Mouse (Mus musculus) T-helper 2 cell (primary cell): ENCODE measurements around the gene Aldh16a1.
"Not testable (repeated sequence)": the region's sequence is repeated elsewhere in the genome, so short reads cannot be mapped to it uniquely, and the experiment has no call there.

ENCODE experiments used
- in situ Hi-C: fragments of 300-600 bp; cut with MboI, MseI; formaldehyde crosslinking; loops from one replicate; pipeline ENCODE4 v1.15.1; 2025; ENCODE audit warnings: high pct_unique_total_duplicates

Aldh16a1 gene

GRCm38 (mm10) chr7:45179469-45179868, 25.1 kb upstream of the Aldh16a1 start, which contains the start of gene Gfy:
Gene Gfy, minus strand, starts transcription at chr7:45179569.
- in situ Hi-C loops = no loop called here

DNA sequence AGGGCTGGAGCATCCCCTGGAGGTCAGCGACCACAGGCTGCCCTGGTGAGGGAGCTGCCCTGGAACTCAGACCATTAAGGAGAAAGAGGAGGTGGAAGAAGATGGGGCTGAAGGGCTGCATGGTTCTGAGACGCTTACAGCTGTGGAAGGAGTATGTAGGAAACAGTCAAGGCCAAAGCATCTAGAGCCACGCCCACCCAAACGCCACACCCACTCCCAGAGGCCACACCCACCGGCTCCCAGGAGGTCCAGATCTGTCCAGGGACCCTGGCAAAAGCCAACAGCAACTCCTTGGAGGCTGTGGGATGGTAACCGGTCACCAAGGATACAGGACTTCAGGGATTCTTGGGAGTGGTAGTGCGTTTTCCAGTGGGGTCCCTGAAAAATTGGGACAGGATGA, 24.2 kb upstream of the Aldh16a1 start:
- in situ Hi-C loops = no loop called here

DNA sequence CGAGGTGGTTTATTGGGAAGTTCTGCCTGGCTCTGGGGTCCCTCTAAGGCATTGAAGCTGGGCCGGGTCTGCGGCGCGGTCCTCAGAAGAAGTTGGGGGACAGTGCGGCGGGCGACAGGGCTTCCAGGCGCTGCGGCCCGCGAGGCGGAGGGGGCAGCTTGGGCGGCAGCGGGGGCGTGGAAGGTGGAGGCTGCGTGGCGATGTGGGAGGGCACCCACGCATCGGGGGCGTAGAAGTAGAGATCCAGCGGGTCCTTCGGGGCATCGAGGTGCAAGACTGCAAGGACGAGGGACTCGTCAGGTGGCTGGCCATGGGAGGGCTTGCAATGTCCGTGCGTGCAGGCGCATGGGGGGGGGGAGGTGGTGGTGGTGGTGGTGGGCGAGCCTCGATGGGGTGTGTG, 22.0 kb upstream of the Aldh16a1 start:
- in situ Hi-C loops = no loop called here

DNA sequence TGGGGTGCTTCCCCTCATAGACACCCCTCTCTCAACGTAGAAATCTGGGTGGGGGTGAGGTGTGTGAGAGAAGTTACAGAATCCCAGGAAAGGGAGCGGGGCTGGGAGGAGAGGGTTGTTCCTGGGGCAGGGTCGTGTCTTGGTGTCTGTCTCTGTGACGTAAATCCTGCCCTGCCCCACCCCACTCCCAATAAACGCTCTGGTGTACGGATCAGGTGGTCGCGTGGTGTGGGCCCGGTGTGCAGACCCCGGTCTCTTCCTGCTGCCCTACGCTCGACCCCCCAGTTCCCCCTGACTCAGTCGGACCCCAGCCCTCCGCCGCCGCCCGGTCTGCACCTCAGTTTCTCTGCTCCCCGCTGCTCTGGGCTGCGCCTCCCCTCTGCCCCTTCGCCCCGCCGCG, 21.5 kb upstream of the Aldh16a1 start:
- in situ Hi-C loops = no loop called here

GRCm38 (mm10) chr7:45175398-45175797, 21.0 kb upstream of the Aldh16a1 start:
- in situ Hi-C loops = no loop called here

DNA sequence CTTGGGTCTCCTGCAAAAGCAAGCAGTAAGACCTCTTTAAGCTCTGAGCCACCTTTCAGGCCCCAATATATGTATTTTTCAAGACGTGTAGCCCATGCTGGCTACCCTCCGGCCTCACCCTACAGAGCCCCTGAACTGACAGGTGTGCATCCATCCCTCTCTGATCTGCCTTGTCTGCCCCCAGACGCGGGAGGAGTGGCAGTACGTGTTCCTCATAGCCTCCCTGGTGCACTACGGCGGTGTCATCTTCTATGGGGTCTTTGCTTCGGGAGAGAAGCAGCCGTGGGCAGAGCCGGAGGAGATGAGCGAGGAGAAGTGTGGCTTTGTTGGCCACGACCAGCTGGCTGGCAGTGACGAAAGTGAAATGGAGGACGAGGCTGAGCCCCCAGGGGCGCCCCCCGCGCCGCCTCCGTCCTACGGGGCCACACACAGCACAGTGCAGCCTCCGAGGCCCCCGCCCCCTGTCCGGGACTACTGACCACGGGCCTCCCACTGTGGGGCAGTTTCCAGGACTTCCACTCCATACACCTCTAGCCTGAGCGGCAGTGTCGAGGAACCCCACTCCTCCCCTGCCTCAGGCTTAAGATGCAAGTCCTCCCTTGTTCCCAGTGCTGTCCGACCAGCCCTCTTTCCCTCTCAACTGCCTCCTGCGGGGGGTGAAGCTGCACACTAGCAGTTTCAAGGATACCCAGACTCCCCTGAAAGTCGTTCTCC, 20.3 kb upstream of the Aldh16a1 start:
- in situ Hi-C loops = no loop called here

GRCm38 (mm10) chr7:45173772-45174171, 19.4 kb upstream of the Aldh16a1 start:
- in situ Hi-C loops = not testable (repeated sequence)

DNA sequence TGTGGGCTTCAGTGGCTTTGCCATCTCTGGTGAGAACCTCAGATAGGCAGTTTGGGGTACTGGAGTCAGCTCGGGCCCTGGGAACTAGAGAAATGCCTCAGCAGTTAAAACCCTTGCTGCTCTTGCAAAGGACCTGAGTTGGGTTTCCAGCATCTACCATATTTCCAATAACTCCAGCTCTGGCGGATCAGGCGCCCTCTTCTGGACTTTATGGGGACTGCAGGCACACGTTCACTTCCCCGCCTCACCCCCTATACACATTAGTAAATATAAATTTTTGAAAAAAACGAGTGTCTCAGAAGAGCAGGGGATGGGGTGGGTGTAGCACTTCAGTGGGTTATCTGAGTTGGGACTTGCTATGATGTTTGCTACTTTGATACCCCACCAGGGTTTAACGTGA, 18.6 kb upstream of the Aldh16a1 start:
- in situ Hi-C loops = no loop called here

GRCm38 (mm10) chr7:45169495-45169894, 15.1 kb upstream of the Aldh16a1 start:
- in situ Hi-C loops = no loop called here

DNA sequence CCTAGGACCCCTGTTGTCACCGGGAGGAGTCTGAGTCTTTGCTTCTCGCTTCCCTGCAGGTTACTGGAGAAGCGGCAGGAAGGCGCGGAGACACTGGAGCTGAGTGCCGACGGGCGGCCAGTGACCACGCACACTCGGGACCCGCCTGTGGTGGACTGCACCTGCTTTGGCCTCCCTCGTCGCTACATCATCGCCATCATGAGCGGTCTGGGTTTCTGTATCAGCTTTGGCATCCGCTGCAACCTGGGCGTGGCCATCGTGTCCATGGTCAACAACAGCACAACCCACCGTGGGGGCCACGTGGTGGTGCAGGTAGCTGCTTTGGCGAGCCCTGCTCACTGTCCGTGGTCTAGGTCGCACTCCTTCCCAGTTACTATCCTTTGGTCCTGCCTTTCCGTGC, 14.3 kb upstream of the Aldh16a1 start:
- in situ Hi-C loops = no loop called here

DNA sequence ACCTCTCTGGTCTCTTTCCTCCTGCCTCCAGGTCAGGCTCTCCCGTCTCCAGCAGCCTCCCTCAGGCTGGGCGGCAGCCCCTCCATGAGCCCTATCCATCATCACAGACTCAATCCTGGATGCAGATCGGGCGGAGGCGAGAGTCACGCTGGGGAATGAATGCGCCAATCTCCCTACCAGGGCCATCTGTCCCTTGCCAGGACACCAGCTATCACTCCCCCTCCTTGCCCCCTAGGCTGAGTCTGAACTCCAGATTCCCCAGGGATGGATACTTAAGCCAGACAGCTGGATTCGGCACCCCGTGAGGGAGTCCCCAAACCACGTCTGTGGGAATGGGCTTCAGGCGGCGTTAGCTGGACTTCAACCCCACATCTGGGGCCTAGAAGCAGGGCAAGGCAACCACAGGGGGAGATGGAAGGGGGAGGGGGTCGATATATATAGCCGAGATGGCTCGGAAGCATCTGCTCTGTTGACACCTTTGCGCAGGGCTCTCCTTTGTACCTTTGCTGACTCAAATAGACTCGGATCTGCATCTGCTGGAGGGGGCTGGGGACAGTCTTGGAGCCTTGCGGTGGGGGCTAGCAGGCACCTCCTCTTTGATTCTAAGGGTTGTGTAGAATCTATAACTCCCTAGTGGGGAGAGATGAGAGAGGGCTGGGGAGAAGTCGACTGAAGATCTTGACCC, 13.5 kb upstream of the Aldh16a1 start:
- in situ Hi-C loops = no loop called here

DNA sequence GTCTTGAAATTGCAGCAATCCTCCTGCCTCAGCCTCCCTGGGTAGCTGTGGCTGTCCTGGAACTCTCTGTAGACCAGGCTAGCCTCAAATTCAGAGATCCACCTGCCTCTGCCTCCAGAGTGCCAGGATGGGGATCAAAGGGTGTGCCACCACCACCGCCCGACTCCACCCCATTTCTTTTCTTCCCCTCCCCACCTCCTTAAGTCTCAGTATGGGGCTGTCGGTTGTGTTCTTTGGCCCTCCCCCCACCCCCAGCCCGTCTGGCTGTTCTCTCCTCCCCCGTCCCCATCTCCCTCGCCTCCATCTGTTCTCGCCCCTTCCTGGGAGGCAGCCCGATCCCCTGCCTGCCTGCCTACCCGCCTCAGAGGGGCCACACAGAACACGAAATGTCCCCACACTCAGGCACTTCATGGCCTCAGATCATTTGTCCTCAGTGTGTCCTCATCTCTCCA, 12.6 kb upstream of the Aldh16a1 start:
- in situ Hi-C loops = no loop called here

DNA sequence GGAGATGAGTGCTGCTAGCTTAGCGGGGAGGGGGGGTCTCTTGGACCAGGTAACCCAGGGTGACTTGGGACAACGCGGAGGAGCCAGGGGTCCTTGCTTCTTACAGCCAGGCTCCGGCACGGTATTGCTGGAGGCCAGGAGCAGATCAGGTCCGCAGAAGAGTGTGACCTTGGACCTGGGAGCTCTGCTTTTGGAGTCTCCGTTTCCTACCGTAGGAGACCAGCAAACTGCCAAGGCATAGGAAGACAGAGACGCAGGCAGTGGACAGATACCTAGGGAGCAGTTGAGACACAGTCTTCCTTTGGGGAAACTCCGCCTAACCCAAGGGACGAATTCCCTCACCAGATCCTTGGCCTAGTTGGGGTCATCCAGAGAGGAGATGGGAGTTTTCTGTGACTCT, 11.3 kb upstream of the Aldh16a1 start:
- in situ Hi-C loops = no loop called here

- in situ Hi-C loops = no loop called here
These were observed 10.4 kb upstream of the Aldh16a1 start for GRCm38 (mm10) chr7:45164833-45165232.

DNA sequence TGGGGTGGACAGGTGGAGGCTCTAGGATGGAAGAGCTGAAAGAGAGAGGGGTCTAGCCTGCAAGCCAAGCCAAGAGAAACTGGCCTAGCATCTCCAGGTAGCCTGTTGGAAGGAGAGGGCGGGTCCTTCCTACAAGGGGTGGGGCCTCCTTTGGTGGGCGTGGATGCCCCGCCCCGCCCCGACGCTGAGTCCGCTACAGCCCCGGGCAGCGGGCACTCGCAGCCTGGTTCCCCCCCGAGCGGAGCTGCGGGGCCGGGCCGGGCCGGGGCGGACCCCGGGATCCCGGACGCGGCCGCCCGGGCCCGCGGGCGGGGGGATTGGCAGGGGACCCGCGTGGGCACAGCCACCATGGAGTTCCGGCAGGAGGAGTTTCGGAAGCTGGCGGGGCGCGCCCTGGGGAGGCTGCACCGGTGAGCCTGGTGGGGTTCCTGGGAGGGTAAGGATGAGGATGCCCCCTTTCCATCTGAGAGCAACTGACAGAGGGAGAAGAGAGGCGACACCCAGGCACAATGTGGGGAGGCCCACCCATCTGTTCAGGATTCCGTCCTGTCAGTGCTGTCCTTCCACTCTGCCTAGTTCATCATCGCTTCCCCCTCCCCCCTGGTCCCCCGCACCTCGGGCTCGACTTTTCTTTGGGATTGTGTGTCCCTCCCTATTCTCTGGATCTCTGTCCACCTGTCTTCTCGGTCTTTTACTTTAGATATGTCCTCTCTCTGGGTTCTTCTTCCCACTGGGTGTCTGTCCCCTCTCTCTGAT, 9.5 kb upstream of the Aldh16a1 start, which contains the start of gene Slc17a7:
Gene Slc17a7, plus strand, starts transcription at position 215 of the 756 bp plus-strand sequence.
- in situ Hi-C loops = no loop called here

- in situ Hi-C loops = no loop called here
These were observed 8.7 kb upstream of the Aldh16a1 start for GRCm38 (mm10) chr7:45162996-45163615.

- in situ Hi-C loops = no loop called here
These were observed 8.2 kb upstream of the Aldh16a1 start for GRCm38 (mm10) chr7:45162551-45162950.

- in situ Hi-C loops = no loop called here
These were observed 7.5 kb upstream of the Aldh16a1 start for GRCm38 (mm10) chr7:45161612-45162473.

- in situ Hi-C loops = no loop called here
These were observed 6.5 kb upstream of the Aldh16a1 start for GRCm38 (mm10) chr7:45160866-45161265.

DNA sequence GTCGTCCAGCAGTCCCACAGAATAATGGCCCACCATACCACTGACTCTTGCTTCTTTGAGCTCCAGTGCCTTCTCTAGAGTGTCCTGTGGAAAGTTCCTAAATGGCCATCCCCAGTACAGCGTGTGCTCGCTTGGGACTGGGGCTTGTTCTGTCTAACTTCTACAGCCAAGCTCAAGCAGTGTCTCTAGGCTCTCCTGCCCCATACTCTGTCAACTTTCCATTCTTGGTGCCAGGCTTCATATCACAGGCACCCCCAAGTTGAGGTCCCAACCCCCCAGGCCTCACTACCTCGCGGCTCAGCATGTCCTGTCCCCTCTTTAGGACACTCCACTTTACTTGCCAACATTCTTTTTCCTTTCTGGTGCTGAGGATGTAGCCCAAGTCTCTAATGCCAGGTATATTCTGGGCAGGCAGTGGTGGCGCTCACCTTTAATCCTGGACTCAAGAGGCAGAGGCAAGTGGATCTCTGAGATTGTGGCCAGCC, 6.0 kb upstream of the Aldh16a1 start:
- in situ Hi-C loops = no loop called here

GRCm38 (mm10) chr7:45158991-45159390, 4.6 kb upstream of the Aldh16a1 start:
- in situ Hi-C loops = no loop called here
